Mouse (Mus musculus) MEL (cell line): ENCODE measurements around the gene Usf1.

Experiments
- CTCF ChIP-seq, 3 experiments: IDR thresholded peaks in 2 of 3; conservative IDR thresholded peaks in 1 of 3; 2 replicates each; pipeline ENCODE4 v1.5.1; 2011 to 2012; ENCODE audit warnings: low read length in 3 of 3, low read depth in 2 of 3, mild to moderate bottlenecking in 2 of 3, improper control_type of control experiment in 1 of 3, inconsistent platforms in 1 of 3, mixed read lengths in 1 of 3, moderate library complexity in 1 of 3; ENCODE audit not compliant: control insufficient read depth in 1 of 3, insufficient read depth in 1 of 3, poor library complexity in 1 of 3, severe bottlenecking in 1 of 3
- HCFC1 ChIP-seq: IDR thresholded peaks from 2 replicates; pipeline ENCODE4 v1.6.1; 2012; ENCODE audit warnings: low read depth, mild to moderate bottlenecking, inconsistent platforms, low read length, improper control_type of control experiment, moderate library complexity
- JUND ChIP-seq: IDR thresholded peaks from 2 replicates; pipeline ENCODE4 v1.6.1; 2011; ENCODE audit warnings: low read depth, mild to moderate bottlenecking, improper control_type of control experiment, low read length
- RAD21 ChIP-seq: IDR thresholded peaks from 2 replicates; pipeline ENCODE4 v1.6.1; 2011; ENCODE audit warnings: mild to moderate bottlenecking, low read depth, low read length, improper control_type of control experiment
- UBTF ChIP-seq: IDR thresholded peaks from 2 replicates; pipeline ENCODE4 v1.6.1; 2012; ENCODE audit warnings: low read depth, mild to moderate bottlenecking, inconsistent platforms, low read length, improper control_type of control experiment, moderate library complexity, borderline replicate concordance; ENCODE audit not compliant: insufficient read depth
- ZC3H11A ChIP-seq: IDR thresholded peaks from 2 replicates; pipeline ENCODE4 v1.6.1; 2012; ENCODE audit warnings: low read depth, mild to moderate bottlenecking, inconsistent platforms, low read length, improper control_type of control experiment
- ZMIZ1 ChIP-seq: IDR thresholded peaks from 2 replicates; pipeline ENCODE4 v1.6.1; 2012; ENCODE audit warnings: low read depth, mild to moderate bottlenecking, inconsistent platforms, low read length, improper control_type of control experiment, moderate library complexity
- ZNF384 ChIP-seq: IDR thresholded peaks from 2 replicates; pipeline ENCODE4 v1.6.1; 2012; ENCODE audit warnings: low read depth, mild to moderate bottlenecking, inconsistent platforms, low read length, improper control_type of control experiment

- TF ChIP-seq CTCF (IDR thresholded peaks at IDR 0.05 in 2 of 3, conservative IDR thresholded peaks at IDR 0.05 in 1 of 3; ENCODE audit: control insufficient read depth in 1 of 3, insufficient read depth in 1 of 3, low read depth in 2 of 3, low read length in 3 of 3, poor library complexity in 1 of 3, severe bottlenecking in 1 of 3) = no peak
- peak; percentile 79 for TF ChIP-seq HCFC1
- TF ChIP-seq JUND = no peak
- no peak for TF ChIP-seq RAD21
- TF ChIP-seq UBTF = no peak
- TF ChIP-seq ZNF384 = no peak
- no peak for TF ChIP-seq ZMIZ1
- TF ChIP-seq ZC3H11A = no peak
Observed at GRCm38 (mm10) chr1:171388376-171389102, 22.6 kb upstream of the Usf1 start, which contains the start of gene Arhgap30.
